Mouse (Mus musculus) midbrain, embryonic 14.5 days (tissue): Measurements from ENCODE around the gene Coa4. TPM values are rescaled to one million over a fixed set of nuclear protein-coding genes. Genes with fewer than 3 reads are reported as not detected.

ENCODE experiments used
- ATAC-seq: fragments of 200-750 bp; cut with Nextera tagmentation; 2 replicates; pipeline ENCODE4 v1.8.0; 2017; ENCODE audit warnings: moderate number of reproducible peaks, moderate library complexity; ENCODE audit not compliant: low FRiP score, low TSS enrichment
- DNase-seq: peaks from one replicate; pipeline ENCODE4 v3.0.0-alpha.2; 2015
- H3K27ac ChIP-seq: fragments of 300-500 bp; sonication (generic); replicated peaks from 2 replicates; pipeline ENCODE4 v1.5.1; 2014; ENCODE audit warnings: mild to moderate bottlenecking, low read depth, low read length, moderate library complexity
- H3K27me3 ChIP-seq: fragments of 300-500 bp; sonication (generic); 2 replicates; pipeline ENCODE4 v1.6.1; 2014; ENCODE audit warnings: low read length, control low read depth, mixed read lengths; ENCODE audit not compliant: control insufficient read depth, insufficient read depth
- H3K36me3 ChIP-seq: fragments of 300-500 bp; sonication (generic); 2 replicates; pipeline ENCODE4 v1.6.1; 2014; ENCODE audit warnings: low read length, control low read depth; ENCODE audit not compliant: control insufficient read depth, insufficient read depth
- H3K4me1 ChIP-seq: fragments of 300-500 bp; sonication (generic); 2 replicates; pipeline ENCODE4 v1.6.1; 2014; ENCODE audit warnings: mild to moderate bottlenecking, antibody characterized with exemption, low read length, control low read depth; ENCODE audit not compliant: control insufficient read depth, insufficient read depth
- H3K4me2 ChIP-seq: fragments of 300-500 bp; sonication (generic); 2 replicates; pipeline ENCODE4 v1.6.1; 2014; ENCODE audit warnings: mild to moderate bottlenecking, low read length, moderate library complexity
- H3K4me3 ChIP-seq: fragments of 300-500 bp; sonication (generic); replicated peaks from 2 replicates; pipeline ENCODE4 v1.5.1; 2014; ENCODE audit warnings: low read depth, low read length
- H3K9ac ChIP-seq: fragments of 300-500 bp; sonication (generic); replicated peaks from 2 replicates; pipeline ENCODE4 v1.6.1; 2014; ENCODE audit warnings: mild to moderate bottlenecking, low read length, moderate library complexity
- H3K9me3 ChIP-seq: fragments of 300-500 bp; sonication (generic); 2 replicates; pipeline ENCODE4 v1.6.1; 2016; ENCODE audit warnings: low read length, control low read depth, mixed read lengths; ENCODE audit not compliant: control insufficient read depth
- WGBS: fragments of 180-500 bp; shearing (Covaris S2); extraction: QIAGEN DNeasy Blood & Tissue Kit; methylation state at CpG from one replicate; pipeline ENCODE4 v1.1.7; 2014; 5-methylcytosine and 5-hydroxymethylcytosine counted together
- polyA plus RNA-seq: library from polyadenylated mRNA; unstranded; fragments of >200 nt; fragmentation: Nextera tagmentation; extraction: Ambion mirVana; gene quantifications from 2 replicates; pipeline ENCODE4 v1.2.1, GENCODE M21; 2014

Coa4 gene
- polyA plus RNA-seq, 1 experiment from 2014 or later, result 16.6 TPM

DNA sequence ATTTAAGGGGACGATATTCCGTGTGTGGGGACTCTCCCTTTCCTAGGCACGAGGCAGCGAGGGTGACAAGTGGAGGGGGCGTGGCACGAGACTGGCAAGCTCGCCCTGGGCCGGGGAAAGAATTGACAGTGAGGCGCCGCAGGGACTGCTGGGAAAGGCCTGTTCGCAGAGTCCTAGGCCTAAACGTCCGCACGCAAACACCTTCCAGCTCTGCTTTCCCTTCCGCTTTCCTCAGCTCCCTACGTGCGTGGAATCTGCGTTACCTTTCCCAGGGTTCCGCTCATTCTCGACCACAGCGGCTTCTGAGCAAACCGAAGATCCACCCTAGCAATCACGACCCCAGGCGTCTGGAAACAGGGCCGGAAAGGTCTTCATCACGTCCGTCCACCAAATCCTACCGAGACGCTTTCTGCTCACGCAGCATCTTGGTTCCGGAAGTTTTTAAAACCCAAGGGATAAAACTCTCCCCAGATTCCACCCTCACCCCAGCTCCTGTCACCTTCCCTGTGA, 45.9 kb downstream of the Coa4 start:
- H3K4me2 ChIP-seq, result peak overlapping the region; percentile 56
- peak overlapping the region; percentile 95 for H3K27ac ChIP-seq
- no peaks in the 10 kb centered on the region for H3K27me3 ChIP-seq
- peak; percentile 94 for DNase-seq
- peak; percentile 92 for ATAC-seq
- H3K9me3 ChIP-seq, result no peaks in the 10 kb centered on the region
- peaks cover 5% of the 10 kb centered on the region; the same call in 1 of the 2 replicates for H3K4me1 ChIP-seq
- peak overlapping the region; percentile 72 for H3K9ac ChIP-seq
- under 1% methylated on average over 31 of the region's 31 CpGs for WGBS
- peak overlapping the region; percentile 46 for H3K4me3 ChIP-seq
- H3K36me3 ChIP-seq, result no peaks in the 10 kb centered on the region

- H3K36me3 ChIP-seq, result no peaks in the 10 kb centered on the region
- 79% methylated on average over 1 of the region's 1 CpGs for WGBS
- H3K4me2 ChIP-seq, result no peak overlapping the region
These were observed 52.9 kb downstream of the Coa4 start for GRCm38 (mm10) chr7:100589816-100590215.

More at GRCm38 (mm10) chr7:100589816-100590215, 52.9 kb downstream of the Coa4 start:
- peaks cover 3% of the 10 kb centered on the region; the same call in 1 of the 2 replicates for H3K4me1 ChIP-seq
- no peaks in the 10 kb centered on the region for H3K9me3 ChIP-seq
- no peak overlapping the region for H3K4me3 ChIP-seq
- DNase-seq, result no peak
- no peak overlapping the region for H3K27ac ChIP-seq
- H3K27me3 ChIP-seq, result no peaks in the 10 kb centered on the region
- H3K9ac ChIP-seq, result no peak overlapping the region
- ATAC-seq, result no peak

Other genes starting within 250 kb of the Coa4 start
- gene C2cd3, start 164.8 kb upstream of the Coa4 start, polyA plus RNA-seq, result 27.7 and 28.7 TPM in 2 replicates
- 125 and 160 TPM in 2 replicates for gene Ppme1, start 164.8 kb upstream of the Coa4 start, polyA plus RNA-seq
- not detected in 2 replicates for gene Ucp3, start 64.1 kb upstream of the Coa4 start, polyA plus RNA-seq
- 47.0 and 55.6 TPM in 2 replicates for gene Ucp2, start 43.7 kb upstream of the Coa4 start, polyA plus RNA-seq
- 2.0 and 3.7 TPM in 2 replicates for gene Dnajb13, start 22.1 kb upstream of the Coa4 start, polyA plus RNA-seq
- gene Rab6a, start 70.3 kb downstream of the Coa4 start, polyA plus RNA-seq, result 272 and 300 TPM in 2 replicates
- 91.3 and 95.9 TPM in 2 replicates for gene Mrpl48, start 71.2 kb downstream of the Coa4 start, polyA plus RNA-seq
- 7.8 and 8.5 TPM in 2 replicates for gene Plekhb1, start 125.3 kb downstream of the Coa4 start, polyA plus RNA-seq
- gene Fam168a, start 169.6 kb downstream of the Coa4 start, polyA plus RNA-seq, result 113 and 128 TPM in 2 replicates